Mouse (Mus musculus): ENCODE data around the gene Fam155a. TPM values are rescaled to one million over a fixed set of nuclear protein-coding genes. Genes with fewer than 3 reads are reported as not detected.

Gene Fam155a
- polyA plus RNA-seq, 1 experiment from 2014 or later: 1.2 TPM

- Histone ChIP-seq H3K27me3 (no peaks in the 10 kb centered on the region), H3K9me3 (replicated peaks) (no peaks in the 10 kb centered on the region), H3K4me2 (replicated peaks) (no peak overlapping the region), H3K4me1 (no peaks in the 10 kb centered on the region), H3K9ac (no peak overlapping the region), H3K4me3 (replicated peaks) (no peak overlapping the region), H3K27ac (replicated peaks) (no peak overlapping the region), H3K36me3 (no peaks in the 10 kb centered on the region)
- ATAC-seq (ENCODE audit: insufficient number of reproducible peaks, low FRiP score, low TSS enrichment, low read depth): no peak
- 76% methylated on average over 11 of the region's 11 CpGs for WGBS
These were observed 338.2 kb downstream of the Fam155a start for GRCm38 (mm10) chr8:9432635-9433372.

GRCm38 (mm10) chr8:9428846-9429245 is 342.1 kb downstream of the Fam155a start:
- no peaks in the 10 kb centered on the region for H3K27me3 ChIP-seq
- ATAC-seq (ENCODE audit: insufficient number of reproducible peaks, low FRiP score, low TSS enrichment, low read depth): no peak
- no peak overlapping the region for H3K9ac ChIP-seq
- H3K4me3 ChIP-seq (replicated peaks): no peak overlapping the region
- no peak overlapping the region for H3K4me2 ChIP-seq (replicated peaks)
- WGBS: 54% methylated on average over 4 of the region's 4 CpGs
- H3K4me1 ChIP-seq: no peaks in the 10 kb centered on the region
- H3K9me3 ChIP-seq (replicated peaks): no peaks in the 10 kb centered on the region
- H3K27ac ChIP-seq (replicated peaks): no peak overlapping the region
- H3K36me3 ChIP-seq: no peaks in the 10 kb centered on the region

GRCm38 (mm10) chr8:9424069-9424468 is 346.9 kb downstream of the Fam155a start:
- Histone ChIP-seq H3K27ac (replicated peaks) (no peak overlapping the region), H3K9ac (no peak overlapping the region), H3K4me2 (replicated peaks) (no peak overlapping the region), H3K27me3 (no peaks in the 10 kb centered on the region), H3K4me3 (replicated peaks) (no peak overlapping the region), H3K9me3 (replicated peaks) (no peaks in the 10 kb centered on the region), H3K4me1 (no peaks in the 10 kb centered on the region), H3K36me3 (no peaks in the 10 kb centered on the region)
- ATAC-seq (ENCODE audit: insufficient number of reproducible peaks, low FRiP score, low TSS enrichment, low read depth): no peak
- WGBS: 78% methylated on average over 2 of the region's 2 CpGs

GRCm38 (mm10) chr8:9423590-9423989 is 347.4 kb downstream of the Fam155a start:
- H3K9ac ChIP-seq: no peak overlapping the region
- no peaks in the 10 kb centered on the region for H3K36me3 ChIP-seq
- ATAC-seq (ENCODE audit: insufficient number of reproducible peaks, low FRiP score, low TSS enrichment, low read depth): no peak
- no peaks in the 10 kb centered on the region for H3K27me3 ChIP-seq
- H3K27ac ChIP-seq (replicated peaks): no peak overlapping the region
- 56% methylated on average over 5 of the region's 5 CpGs for WGBS
- no peaks in the 10 kb centered on the region for H3K4me1 ChIP-seq
- H3K4me3 ChIP-seq (replicated peaks): no peak overlapping the region
- H3K9me3 ChIP-seq (replicated peaks): no peaks in the 10 kb centered on the region
- no peak overlapping the region for H3K4me2 ChIP-seq (replicated peaks)

- H3K4me3 ChIP-seq (replicated peaks): no peak overlapping the region
- no peak overlapping the region for H3K27ac ChIP-seq (replicated peaks)
- no peak for ATAC-seq (ENCODE audit: insufficient number of reproducible peaks, low FRiP score, low TSS enrichment, low read depth)
- H3K4me2 ChIP-seq (replicated peaks): no peak overlapping the region
- H3K9ac ChIP-seq: no peak overlapping the region
- H3K4me1 ChIP-seq: no peaks in the 10 kb centered on the region
- H3K27me3 ChIP-seq: no peaks in the 10 kb centered on the region
- 66% methylated on average over 2 of the region's 2 CpGs for WGBS
- no peaks in the 10 kb centered on the region for H3K9me3 ChIP-seq (replicated peaks)
- H3K36me3 ChIP-seq: no peaks in the 10 kb centered on the region
These were observed 347.8 kb downstream of the Fam155a start for GRCm38 (mm10) chr8:9423184-9423583.

GRCm38 (mm10) chr8:9418856-9419800 is 351.8 kb downstream of the Fam155a start:
- no peak for ATAC-seq (ENCODE audit: insufficient number of reproducible peaks, low FRiP score, low TSS enrichment, low read depth)
- H3K27ac ChIP-seq (replicated peaks): no peak overlapping the region
- H3K4me1 ChIP-seq: no peaks in the 10 kb centered on the region
- H3K9ac ChIP-seq: no peak overlapping the region
- H3K27me3 ChIP-seq: no peaks in the 10 kb centered on the region
- 72% methylated on average over 10 of the region's 10 CpGs for WGBS
- no peak overlapping the region for H3K4me3 ChIP-seq (replicated peaks)
- no peaks in the 10 kb centered on the region for H3K36me3 ChIP-seq
- H3K4me2 ChIP-seq (replicated peaks): no peak overlapping the region
- H3K9me3 ChIP-seq (replicated peaks): no peaks in the 10 kb centered on the region

- Histone ChIP-seq H3K9me3 (replicated peaks) (no peaks in the 10 kb centered on the region), H3K9ac (no peak overlapping the region), H3K27ac (replicated peaks) (no peak overlapping the region), H3K4me3 (replicated peaks) (no peak overlapping the region), H3K4me2 (replicated peaks) (no peak overlapping the region), H3K27me3 (no peaks in the 10 kb centered on the region), H3K4me1 (no peaks in the 10 kb centered on the region), H3K36me3 (no peaks in the 10 kb centered on the region)
- ATAC-seq (ENCODE audit: insufficient number of reproducible peaks, low FRiP score, low TSS enrichment, low read depth): no peak
- WGBS: 85% methylated on average over 9 of the region's 9 CpGs
These were observed 354.8 kb downstream of the Fam155a start for GRCm38 (mm10) chr8:9416189-9416588.

- Histone ChIP-seq H3K4me2 (replicated peaks) (no peak overlapping the region), H3K27me3 (no peaks in the 10 kb centered on the region), H3K27ac (replicated peaks) (no peak overlapping the region), H3K9ac (no peak overlapping the region), H3K4me3 (replicated peaks) (no peak overlapping the region), H3K36me3 (no peaks in the 10 kb centered on the region), H3K9me3 (replicated peaks) (no peaks in the 10 kb centered on the region), H3K4me1 (no peaks in the 10 kb centered on the region)
- 23% methylated on average over 5 of the region's 5 CpGs for WGBS
- ATAC-seq (ENCODE audit: insufficient number of reproducible peaks, low FRiP score, low TSS enrichment, low read depth): no peak
These were observed 362.5 kb downstream of the Fam155a start for GRCm38 (mm10) chr8:9408480-9408879.

- no peaks in the 10 kb centered on the region for H3K9me3 ChIP-seq (replicated peaks)
- ATAC-seq (ENCODE audit: insufficient number of reproducible peaks, low FRiP score, low TSS enrichment, low read depth): no peak
- H3K27ac ChIP-seq (replicated peaks): no peak overlapping the region
- H3K9ac ChIP-seq: no peak overlapping the region
- no peaks in the 10 kb centered on the region for H3K27me3 ChIP-seq
- no peaks in the 10 kb centered on the region for H3K36me3 ChIP-seq
- no peak overlapping the region for H3K4me2 ChIP-seq (replicated peaks)
- 87% methylated on average over 6 of the region's 6 CpGs for WGBS
- H3K4me1 ChIP-seq: no peaks in the 10 kb centered on the region
- H3K4me3 ChIP-seq (replicated peaks): no peak overlapping the region
These were observed 364.8 kb downstream of the Fam155a start for GRCm38 (mm10) chr8:9406204-9406603.

GRCm38 (mm10) chr8:9404651-9405050 is 366.3 kb downstream of the Fam155a start:
- 77% methylated on average over 3 of the region's 3 CpGs for WGBS
- Histone ChIP-seq H3K36me3 (no peaks in the 10 kb centered on the region), H3K27ac (replicated peaks) (no peak overlapping the region), H3K9ac (no peak overlapping the region), H3K9me3 (replicated peaks) (no peaks in the 10 kb centered on the region), H3K27me3 (no peaks in the 10 kb centered on the region), H3K4me2 (replicated peaks) (no peak overlapping the region), H3K4me1 (no peaks in the 10 kb centered on the region), H3K4me3 (replicated peaks) (no peak overlapping the region)
- no peak for ATAC-seq (ENCODE audit: insufficient number of reproducible peaks, low FRiP score, low TSS enrichment, low read depth)

- WGBS: 53% methylated on average over 4 of the region's 4 CpGs
- H3K27ac ChIP-seq (replicated peaks): no peak overlapping the region
- no peak for ATAC-seq (ENCODE audit: insufficient number of reproducible peaks, low FRiP score, low TSS enrichment, low read depth)
- H3K4me2 ChIP-seq (replicated peaks): no peak overlapping the region
- H3K27me3 ChIP-seq: no peaks in the 10 kb centered on the region
- no peak overlapping the region for H3K4me3 ChIP-seq (replicated peaks)
- no peak overlapping the region for H3K9ac ChIP-seq
- no peaks in the 10 kb centered on the region for H3K4me1 ChIP-seq
- no peaks in the 10 kb centered on the region for H3K36me3 ChIP-seq
- no peaks in the 10 kb centered on the region for H3K9me3 ChIP-seq (replicated peaks)
These were observed 368.6 kb downstream of the Fam155a start for GRCm38 (mm10) chr8:9402393-9402792.

Measured in embryonic facial prominence, embryonic 15.5 days (tissue).